Comparison of ENCODE assay signal across 16 mouse cellular contexts in genomic region chr1:127498746-127499145, GRCm38 (mm10).
"Had no signal": no experiment of that assay in that cellular context is flagged by ENCODE, and none has a peak within 500 bp of the region (broad histone marks: within the 10 kb centered on the region; RNA-seq: fewer than 3 reads in every experiment).

No protein-coding gene starts in this region.

- DNase-seq: kidney, adult 8-10 months; kidney, postnatal 25 days; left cerebral cortex, postnatal 4 days; liver, postnatal 0 days; lung, embryonic 14.5 days; midbrain, embryonic 14.5 days; thymus, adult 2 months; thymus, postnatal 14 days had no signal

- H3K4me3 ChIP-seq: limb, embryonic 12.5 days; limb, embryonic 15.5 days had no signal

- H3K9me3 ChIP-seq: limb, embryonic 12.5 days; limb, embryonic 15.5 days had no signal

- H3K4me1 ChIP-seq: limb, embryonic 12.5 days; limb, embryonic 15.5 days had no signal

- H3K9ac ChIP-seq: limb, embryonic 12.5 days; limb, embryonic 15.5 days; liver, embryonic 14.5 days; liver, postnatal 0 days; lung, embryonic 14.5 days had no signal

- ATAC-seq: intestine, postnatal 0 days; liver, postnatal 0 days; lung, postnatal 0 days had no signal

- H3K36me3 ChIP-seq: limb, embryonic 12.5 days; limb, embryonic 15.5 days had no signal

- H3K27ac ChIP-seq: limb, embryonic 12.5 days; limb, embryonic 15.5 days; liver, embryonic 14.5 days; macrophage; stomach, postnatal 0 days had no signal

- H3K27me3 ChIP-seq: limb, embryonic 15.5 days had no signal

- H3K4me2 ChIP-seq: limb, embryonic 12.5 days; limb, embryonic 15.5 days; liver, embryonic 11.5 days; lung, embryonic 14.5 days had no signal
